In genomic region chr1:92696848-92697247, GRCm38 (mm10) we compare ENCODE assay signal across 8 mouse cellular contexts. TPM values are rescaled to one million over a fixed set of nuclear protein-coding genes. Genes with fewer than 3 reads are reported as not detected.
DNase-seq lines count a peak whose midpoint lies in the region; ATAC-seq and TF ChIP-seq lines count a peak whose summit lies in the region.

No protein-coding gene starts in this region.

- H3K27me3 ChIP-seq in liver, postnatal 0 days (ENCODE audit: insufficient read depth, low read length): no peaks in the 10 kb centered on the region

- WGBS in liver, postnatal 0 days (ENCODE audit: insufficient replicate concordance): 32% methylated on average over 4 of the region's 4 CpGs

- no peak overlapping the region for H3K9ac ChIP-seq in liver, postnatal 0 days (replicated peaks)

- no peak overlapping the region for H3K4me3 ChIP-seq in liver, postnatal 0 days (ENCODE audit: low read depth, low read length)

- no peaks in the 10 kb centered on the region for H3K9me3 ChIP-seq in liver, postnatal 0 days (ENCODE audit: low read length)

- no peak overlapping the region for H3K27ac ChIP-seq in liver, postnatal 0 days (ENCODE audit: low read depth)

- no peak for TF ChIP-seq EP300 in liver, postnatal 0 days (IDR thresholded peaks at IDR 0.05; ENCODE audit: low read depth)

- DNase-seq in 416B (ENCODE audit: low read depth) (peak; percentile 68), NIH3T3 (ENCODE audit: low read depth) (peak; percentile 92)
- peak; percentile 83 for DNase-seq in cerebellum, adult 9-10 months
- peak; percentile 32 to 52 for DNase-seq in frontal cortex, postnatal 14 days (ENCODE audit: low spot score in 2 of 2)
- peak; percentile 65 for DNase-seq in kidney, postnatal 14 days
- peak; percentile 83 for DNase-seq in liver, postnatal 0 days
- DNase-seq in ovary, postnatal 36 days (ENCODE audit: low spot score): peak; percentile 76
- peak; percentile 75 for DNase-seq in thymus, postnatal 14 days

- 0 out of 2 replicates have a peak, but pooled peaks cover 4% of the 10 kb centered on the region for H3K4me1 ChIP-seq in liver, postnatal 0 days (ENCODE audit: insufficient read depth)

- peak; percentile 79 for TF ChIP-seq CTCF in liver, postnatal 0 days (IDR thresholded peaks at IDR 0.05; ENCODE audit: low read depth)

- no peaks in the 10 kb centered on the region for H3K36me3 ChIP-seq in liver, postnatal 0 days (replicated peaks; ENCODE audit: insufficient read depth, low read length)

- no peak overlapping the region for H3K4me2 ChIP-seq in liver, postnatal 0 days (ENCODE audit: low read depth, low read length)

- no peak for ATAC-seq in liver, postnatal 0 days

RNA-seq across cellular contexts. Expression of gene Otos, which starts 48.2 kb away (rescaled TPM):
- polyA plus RNA-seq in liver, postnatal 0 days (2015; fragmentation: Nextera tagmentation; extraction: Ambion mirVana): 0.16 TPM in 1 of 2 replicates, not detected in the other

RNA-seq across cellular contexts. Expression of gene Cops9, which starts 55.1 kb away (rescaled TPM):
- 222 and 225 TPM in 2 replicates for polyA plus RNA-seq in liver, postnatal 0 days (2015; fragmentation: Nextera tagmentation; extraction: Ambion mirVana)

Comparison
In these comparisons a context has a peak if more than half of its experiments do, and no peak if none do; other contexts are left out.
1. DNase-seq: peak in every context shown above with its lines; median percentile 92 in NIH3T3; 83 in cerebellum, adult 9-10 months; 83 in liver, postnatal 0 days; 76 in ovary, postnatal 36 days; 75 in thymus, postnatal 14 days; 68 in 416B; 65 in kidney, postnatal 14 days; 42 in frontal cortex, postnatal 14 days.